Mouse (Mus musculus): Measurements from ENCODE around the gene Dda1.

Dda1 gene

GRCm38 (mm10) chr8:71468001-71468400 lies 998 bp upstream of the Dda1 start:
- no peak for DNase-seq (ENCODE audit: low spot score in 2 of 2)

GRCm38 (mm10) chr8:71469411-71469810 lies 412 bp downstream of the Dda1 start:
- DNase-seq (ENCODE audit: low spot score in 2 of 2): peak; percentile 56 to 70

DNA sequence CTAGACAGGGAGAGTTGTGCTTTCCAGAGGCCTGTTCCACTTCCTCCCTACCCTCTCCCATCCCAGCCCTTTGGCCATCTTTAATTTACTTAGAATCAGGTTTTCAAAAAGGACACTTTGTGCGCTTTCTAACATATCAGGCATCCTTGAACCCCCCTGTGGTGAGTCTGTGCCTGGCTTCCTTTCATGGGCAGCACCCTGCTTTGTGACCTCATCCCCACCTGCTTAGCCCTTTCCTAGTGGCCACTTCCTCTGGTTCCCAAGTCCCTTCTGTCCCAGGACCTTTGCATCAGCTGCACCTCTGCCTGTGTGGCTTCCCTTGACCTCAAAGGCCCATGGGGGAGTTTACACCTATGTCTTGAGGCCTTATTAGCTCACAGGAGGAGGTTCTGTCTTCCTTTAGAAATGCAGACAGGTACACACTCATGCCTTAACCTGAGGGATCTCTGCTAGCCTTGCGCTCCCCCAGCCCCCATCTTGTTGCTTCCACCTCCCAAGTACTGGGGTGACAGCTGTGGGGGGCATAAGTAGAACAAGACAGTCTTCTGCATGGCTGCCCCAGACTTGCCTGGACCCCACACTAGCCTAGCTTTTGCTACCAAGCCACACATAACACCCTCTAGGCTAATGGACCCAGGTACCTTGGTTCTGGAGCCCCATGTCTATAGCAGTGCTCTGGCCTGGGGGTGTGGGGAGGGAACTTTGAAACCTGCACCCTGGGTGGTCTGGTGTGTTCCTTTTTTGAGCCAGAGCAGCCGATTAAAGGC lies 1.3 kb downstream of the Dda1 start:
- DNase-seq (ENCODE audit: low spot score in 2 of 2): no peak

GRCm38 (mm10) chr8:71470913-71471255 lies 1.9 kb downstream of the Dda1 start:
- no peak for DNase-seq (ENCODE audit: low spot score in 2 of 2)

DNA sequence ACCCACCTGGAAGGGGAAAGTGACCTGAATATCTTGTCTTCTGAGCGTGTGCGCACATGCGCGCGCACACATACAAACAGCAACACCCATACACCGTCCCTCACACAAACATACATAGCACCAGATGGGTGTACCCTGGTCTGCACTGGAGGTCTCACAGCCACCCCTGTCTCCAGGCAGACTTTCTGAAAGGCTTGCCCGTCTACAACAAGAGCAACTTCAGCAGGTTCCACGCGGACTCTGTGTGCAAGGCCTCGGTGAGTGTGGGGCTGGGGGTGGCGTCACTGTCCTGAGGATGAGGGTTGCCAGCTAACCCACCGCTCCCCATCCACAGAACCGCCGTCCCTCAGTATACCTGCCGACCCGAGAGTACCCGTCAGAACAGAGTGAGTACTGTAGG lies 2.9 kb downstream of the Dda1 start:
- no peak for DNase-seq (ENCODE audit: low spot score in 2 of 2)

DNA sequence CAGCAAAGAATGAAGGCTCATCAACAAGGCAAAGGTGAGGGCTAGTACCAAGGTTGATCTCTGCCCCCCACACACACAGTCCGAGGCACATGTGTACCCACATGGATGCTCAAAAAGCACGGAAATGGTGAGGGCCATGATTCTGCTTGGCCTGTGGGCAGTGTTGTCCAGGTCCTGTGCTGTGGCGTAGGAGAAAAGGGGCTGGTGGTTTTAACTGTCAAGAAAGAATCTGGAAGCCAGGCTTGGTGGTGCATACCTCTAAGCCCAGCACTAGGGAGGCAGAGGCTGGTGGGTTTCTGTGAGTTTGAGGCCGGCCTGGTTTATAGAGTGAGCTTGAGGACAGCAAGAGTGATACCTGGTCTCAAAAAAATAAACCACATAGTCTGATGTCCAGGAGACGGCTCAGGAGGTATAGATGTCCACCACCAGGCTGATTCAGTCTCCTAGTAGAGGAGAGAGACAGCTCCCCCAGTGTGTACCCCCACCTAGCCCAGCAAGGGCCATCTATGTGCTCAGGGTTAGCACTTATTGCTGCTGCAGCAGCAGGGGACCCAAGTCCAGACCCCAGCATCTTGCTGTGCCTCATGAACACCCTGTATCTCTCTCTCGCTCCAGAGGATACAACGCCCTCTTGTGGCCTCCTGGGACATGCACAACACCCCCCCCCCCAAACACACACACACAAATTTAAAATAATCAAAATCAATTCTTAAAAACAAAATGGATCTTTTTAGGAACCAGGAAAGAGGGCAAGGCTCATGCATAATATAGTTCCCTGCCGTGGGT lies 3.8 kb downstream of the Dda1 start:
- DNase-seq (ENCODE audit: low spot score in 2 of 2): no peak

- no peak for DNase-seq (ENCODE audit: low spot score in 2 of 2)
These were observed 5.3 kb downstream of the Dda1 start for GRCm38 (mm10) chr8:71474344-71474743.

DNA sequence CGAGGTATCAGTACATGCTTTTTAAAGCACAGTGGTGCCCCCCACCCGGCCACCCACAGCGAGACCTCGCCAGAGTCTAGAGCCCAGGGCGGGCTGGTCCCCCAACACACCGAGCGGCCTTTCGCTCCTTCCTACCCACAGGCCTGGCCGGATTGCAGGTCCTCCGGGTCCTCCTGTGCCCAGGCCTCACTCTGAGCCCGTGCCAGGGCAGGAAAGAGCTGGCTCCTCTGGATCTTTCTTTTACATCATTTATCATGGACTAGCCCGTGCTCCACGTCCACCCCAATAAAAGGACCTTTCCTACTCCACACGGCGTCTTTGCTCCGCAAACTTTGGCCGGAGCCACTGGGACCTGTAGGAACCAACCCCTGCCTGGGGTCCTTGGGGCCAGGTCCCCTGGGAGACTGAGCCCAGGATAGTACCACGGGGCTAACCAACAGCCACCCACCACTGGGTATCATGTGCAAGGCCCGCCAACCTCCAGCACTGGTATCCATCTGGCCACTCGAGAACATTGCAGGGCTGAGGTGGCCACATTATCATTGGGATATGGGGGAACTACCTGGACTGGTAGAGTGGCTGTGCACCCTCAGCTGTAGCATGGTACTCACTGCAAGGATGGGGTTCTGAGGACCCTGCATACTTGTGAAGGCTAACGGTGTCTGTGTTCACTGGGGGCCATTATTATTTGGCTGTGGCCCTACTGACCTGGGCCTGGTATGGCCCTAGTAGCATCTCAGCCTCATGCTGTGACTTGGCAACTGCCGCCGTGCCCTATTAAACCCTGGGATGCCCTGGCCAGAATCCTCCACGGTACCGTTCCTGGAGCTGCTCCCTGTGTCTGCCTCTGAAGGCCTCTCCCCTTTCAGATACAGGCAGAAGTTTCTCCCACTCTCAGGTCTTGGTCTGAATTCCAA lies 6.0 kb downstream of the Dda1 start:
- no peak for DNase-seq (ENCODE audit: low spot score in 2 of 2)

DNA sequence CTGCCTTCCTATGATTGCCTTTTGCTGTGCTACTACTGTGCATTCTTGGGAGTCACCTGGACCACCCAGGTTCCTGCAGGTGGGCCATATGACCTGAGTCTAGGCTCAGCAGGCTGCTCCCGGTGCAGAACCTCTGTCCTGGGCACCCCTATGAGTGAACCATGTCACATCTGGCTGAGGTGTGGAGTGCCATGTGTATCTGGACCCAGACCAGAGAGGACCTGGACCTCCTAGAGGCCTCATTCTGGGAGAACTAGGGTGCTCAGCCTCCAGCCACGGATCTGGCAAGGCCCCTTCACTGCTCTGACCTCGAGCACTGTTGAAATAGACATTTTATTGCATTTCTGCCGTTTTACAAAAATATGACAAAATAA lies 6.7 kb downstream of the Dda1 start:
- DNase-seq (ENCODE audit: low spot score in 2 of 2): no peak

GRCm38 (mm10) chr8:71476099-71476940 lies 7.3 kb downstream of the Dda1 start:
- DNase-seq (ENCODE audit: low spot score in 2 of 2): peak; percentile 71 to 78

- no peak for DNase-seq (ENCODE audit: low spot score in 2 of 2)
These were observed 8.3 kb downstream of the Dda1 start for GRCm38 (mm10) chr8:71477196-71477845.

- DNase-seq (ENCODE audit: low spot score in 2 of 2): no peak
These were observed 9.9 kb downstream of the Dda1 start for GRCm38 (mm10) chr8:71478943-71479342.

GRCm38 (mm10) chr8:71483932-71484331 lies 14.9 kb downstream of the Dda1 start:
- no peak for DNase-seq (ENCODE audit: low spot score in 2 of 2)

GRCm38 (mm10) chr8:71484736-71485135 lies 15.7 kb downstream of the Dda1 start:
- DNase-seq (ENCODE audit: low spot score in 2 of 2): no peak

DNA sequence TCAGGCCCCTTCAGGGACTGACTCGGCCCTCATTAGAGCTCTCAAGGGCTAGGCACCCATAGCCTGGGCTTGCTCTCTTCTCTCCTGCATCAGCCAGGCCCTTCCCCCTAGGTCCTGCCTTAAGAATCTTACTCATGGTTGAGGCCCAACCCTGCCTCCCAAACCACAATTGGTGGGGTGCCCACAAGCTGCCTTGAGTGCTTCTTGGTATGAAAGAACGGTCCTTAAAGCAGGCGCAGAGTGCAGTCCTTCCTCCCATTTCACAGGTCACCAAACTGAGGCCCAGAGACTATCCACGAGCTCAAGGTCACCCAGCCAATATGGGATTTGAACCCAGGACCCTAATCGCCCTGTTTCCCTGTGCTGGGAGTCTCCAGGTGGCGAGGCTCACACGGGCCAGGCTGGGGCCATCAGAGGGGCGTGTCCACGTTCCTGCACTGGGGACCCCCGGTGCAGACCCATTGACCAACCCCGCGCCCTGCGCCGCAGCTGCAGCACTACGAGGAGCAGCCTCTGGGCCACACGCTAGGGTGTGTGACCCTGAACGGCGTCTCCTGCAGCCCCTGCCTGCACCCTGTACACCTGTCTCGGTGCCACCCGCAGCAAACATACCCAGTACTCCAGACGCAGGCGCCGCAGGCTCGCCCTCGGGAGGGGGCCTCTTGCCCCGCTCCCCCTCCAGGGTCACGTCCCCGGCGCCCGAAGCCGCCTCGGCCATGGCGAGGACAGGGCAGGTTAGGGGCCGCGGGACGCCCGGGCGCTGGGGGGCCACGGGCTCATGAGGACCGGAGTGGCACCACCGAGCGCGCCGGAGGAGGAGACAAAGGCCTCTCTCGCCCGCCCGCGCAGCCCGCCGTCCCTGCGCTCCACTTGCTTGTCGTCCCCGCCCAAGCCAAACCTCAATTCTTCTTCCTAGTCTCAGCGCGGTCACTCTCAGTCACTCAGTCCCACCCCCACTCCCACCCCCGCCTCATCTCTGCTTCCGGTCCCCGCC lies 16.4 kb downstream of the Dda1 start, which contains the start of gene Ano8:
Gene Ano8, minus strand, starts transcription at position 822 of the 994 bp plus-strand sequence.
- peak in 1 of 2 experiments; percentile 79 for DNase-seq (ENCODE audit: low spot score in 2 of 2)

GRCm38 (mm10) chr8:71486136-71486529 lies 17.1 kb downstream of the Dda1 start:
- no peak for DNase-seq (ENCODE audit: low spot score in 2 of 2)

- DNase-seq (ENCODE audit: low spot score in 2 of 2): peak in 1 of 2 experiments; percentile 69
These were observed 18.9 kb downstream of the Dda1 start, which contains the start of gene Gtpbp3 for GRCm38 (mm10) chr8:71487691-71488445. Gene Gtpbp3, plus strand, starts transcription at chr8:71488103.

DNA sequence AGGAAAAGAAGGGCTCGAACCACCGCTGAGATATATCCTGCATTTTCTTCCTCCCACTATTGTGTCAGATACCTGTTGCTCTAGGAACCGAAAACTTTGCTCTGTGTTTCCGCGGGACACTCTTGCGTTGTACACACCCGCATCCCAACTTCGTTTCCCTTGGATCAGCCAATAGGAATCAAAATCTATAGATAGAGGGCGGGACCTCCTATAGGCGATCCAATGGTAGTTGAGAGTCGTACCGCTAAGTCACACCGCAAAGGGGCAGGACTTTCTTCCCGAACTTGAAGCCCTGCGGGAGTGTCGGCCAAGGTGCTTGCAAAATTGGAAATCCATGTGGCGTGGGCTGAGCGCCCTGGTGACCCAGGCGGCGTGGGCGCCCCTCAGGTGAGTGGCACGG lies 19.5 kb downstream of the Dda1 start:
- peak; percentile 77 to 82 for DNase-seq (ENCODE audit: low spot score in 2 of 2)

DNA sequence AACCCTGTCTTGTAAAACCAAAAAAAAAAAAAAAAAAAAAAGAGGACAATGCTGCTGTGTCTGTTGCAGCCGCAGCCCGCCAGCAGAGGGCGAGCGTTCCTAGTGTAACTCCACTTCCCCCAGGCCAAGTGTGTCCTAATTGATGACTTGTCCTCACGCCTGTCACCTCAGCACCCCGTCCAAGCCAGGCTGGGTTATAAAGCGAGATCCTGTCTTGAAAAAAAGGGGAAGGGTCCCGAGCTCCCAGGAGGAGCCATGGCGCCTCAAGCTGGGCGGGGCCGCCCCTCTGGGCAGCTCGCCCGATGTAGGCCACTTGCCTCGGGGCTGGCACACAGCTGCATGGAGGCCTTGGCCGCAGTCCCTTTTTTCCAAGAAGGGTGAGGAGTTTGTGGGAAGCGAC lies 26.0 kb downstream of the Dda1 start:
- peak in 1 of 2 experiments; percentile 69 for DNase-seq (ENCODE audit: low spot score in 2 of 2)
